Mouse (Mus musculus) intestine, embryonic 16.5 days (tissue): Measurements from ENCODE around the gene Vamp9. TPM values are rescaled to one million over a fixed set of nuclear protein-coding genes. Genes with fewer than 3 reads are reported as not detected.

Experiments used
- ATAC-seq: fragments of 200-750 bp; cut with Nextera tagmentation; 2 replicates; pipeline ENCODE4 v1.8.0; 2017; ENCODE audit warnings: moderate TSS enrichment, moderate library complexity
- H3K27ac ChIP-seq: fragments of 300-500 bp; sonication (generic); 2 replicates; pipeline ENCODE4 v1.5.1; 2014; ENCODE audit warnings: mild to moderate bottlenecking, low read length
- H3K27me3 ChIP-seq: fragments of 300-500 bp; sonication (generic); replicated peaks from 2 replicates; pipeline ENCODE4 v1.6.1; 2014; ENCODE audit warnings: low read length, control low read depth, mixed read lengths; ENCODE audit not compliant: control insufficient read depth, insufficient read depth
- H3K36me3 ChIP-seq: fragments of 300-500 bp; sonication (generic); 2 replicates; pipeline ENCODE4 v1.6.1; 2014; ENCODE audit warnings: low read length, control low read depth; ENCODE audit not compliant: control insufficient read depth, insufficient read depth
- H3K4me1 ChIP-seq: fragments of 300-500 bp; sonication (generic); 2 replicates; pipeline ENCODE4 v1.6.1; 2014; ENCODE audit warnings: low read length, control low read depth, mixed read lengths; ENCODE audit not compliant: control insufficient read depth, insufficient read depth
- H3K4me2 ChIP-seq: fragments of 300-500 bp; sonication (generic); 2 replicates; pipeline ENCODE4 v1.6.1; 2014; ENCODE audit warnings: low read depth, low read length, control low read depth
- H3K4me3 ChIP-seq: fragments of 300-500 bp; sonication (generic); 2 replicates; pipeline ENCODE4 v1.5.1; 2014; ENCODE audit warnings: mild to moderate bottlenecking, low read length
- H3K9ac ChIP-seq: fragments of 300-500 bp; sonication (generic); 2 replicates; pipeline ENCODE4 v1.6.1; 2014; ENCODE audit warnings: low read depth, low read length
- H3K9me3 ChIP-seq: fragments of 300-500 bp; sonication (generic); 2 replicates; pipeline ENCODE4 v1.6.1; 2016; ENCODE audit warnings: low read length, control low read depth; ENCODE audit not compliant: control insufficient read depth
- WGBS: fragments of 180-500 bp; shearing (Covaris S2); extraction: QIAGEN DNeasy Blood & Tissue Kit; methylation state at CpG from one replicate; pipeline ENCODE4 v1.1.7; 2014; 5-methylcytosine and 5-hydroxymethylcytosine counted together
- polyA plus RNA-seq: library from polyadenylated mRNA; unstranded; fragments of >200 nt; fragmentation: Nextera tagmentation; extraction: Ambion mirVana; gene quantifications from 2 replicates; pipeline ENCODE4 v1.2.1, GENCODE M21; 2015

The Vamp9 gene
- polyA plus RNA-seq, 1 experiment from 2014 or later: 0.28 TPM

DNA sequence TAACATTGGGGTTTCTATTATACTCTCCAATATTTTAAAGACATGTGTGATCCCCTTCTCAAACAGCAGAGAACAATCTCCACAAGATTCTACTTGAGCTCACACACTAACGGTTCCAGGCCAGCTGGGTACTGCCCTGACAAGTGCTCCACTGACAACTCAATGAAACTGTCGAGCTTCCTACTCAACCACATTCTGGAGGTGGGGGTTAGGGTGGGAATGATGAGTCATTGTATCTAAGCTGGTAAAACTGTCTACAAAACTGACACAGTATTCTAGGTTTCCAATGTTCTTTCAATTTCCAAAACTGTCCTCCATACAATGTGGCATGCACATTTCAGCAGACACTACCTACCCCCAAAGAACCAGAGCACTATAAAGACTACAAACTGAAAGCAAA, 67.9 kb downstream of the Vamp9 start:
- H3K4me2 ChIP-seq: 0 out of 2 replicates have a peak overlapping the region, but pooled peaks have one; percentile 16
- no peak overlapping the region for H3K27ac ChIP-seq
- H3K27me3 ChIP-seq: no peaks in the 10 kb centered on the region
- H3K9me3 ChIP-seq: no peaks in the 10 kb centered on the region
- H3K4me3 ChIP-seq: no peak overlapping the region
- no peak overlapping the region for H3K9ac ChIP-seq
- ATAC-seq: no peak
- WGBS: 4% methylated on average over 2 of the region's 2 CpGs
- H3K4me1 ChIP-seq: peaks cover 26% of the 10 kb centered on the region
- no peaks in the 10 kb centered on the region for H3K36me3 ChIP-seq

DNA sequence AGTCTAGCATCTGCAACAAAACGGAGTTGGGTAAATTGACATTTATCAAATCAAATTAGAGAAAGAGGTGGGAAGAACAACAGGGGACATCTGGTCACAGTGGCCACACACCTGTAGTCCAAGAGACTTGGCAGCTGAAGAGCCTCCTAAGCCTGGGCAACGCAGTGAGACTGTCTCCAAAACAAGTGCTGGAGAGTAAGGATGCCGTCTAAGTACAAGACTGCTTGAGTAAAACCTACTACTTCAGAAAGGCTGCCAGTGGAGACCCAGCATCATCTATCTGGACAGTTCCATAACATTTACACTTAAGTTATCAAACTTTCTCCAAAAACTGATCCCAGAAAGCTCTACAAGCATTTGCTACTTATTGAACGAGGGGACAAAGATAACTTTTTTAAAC, 69.0 kb downstream of the Vamp9 start:
- Histone ChIP-seq H3K9ac (no peak overlapping the region), H3K9me3 (no peaks in the 10 kb centered on the region), H3K4me1 (peaks cover 26% of the 10 kb centered on the region), H3K4me3 (peak overlapping the region; percentile 3; the same call in 1 of the 2 replicates), H3K27me3 (no peaks in the 10 kb centered on the region), H3K36me3 (no peaks in the 10 kb centered on the region), H3K4me2 (peak overlapping the region; percentile 15; the same call in 1 of the 2 replicates), H3K27ac (no peak overlapping the region)
- no peak for ATAC-seq
- 37% methylated on average over 4 of the region's 4 CpGs for WGBS

DNA sequence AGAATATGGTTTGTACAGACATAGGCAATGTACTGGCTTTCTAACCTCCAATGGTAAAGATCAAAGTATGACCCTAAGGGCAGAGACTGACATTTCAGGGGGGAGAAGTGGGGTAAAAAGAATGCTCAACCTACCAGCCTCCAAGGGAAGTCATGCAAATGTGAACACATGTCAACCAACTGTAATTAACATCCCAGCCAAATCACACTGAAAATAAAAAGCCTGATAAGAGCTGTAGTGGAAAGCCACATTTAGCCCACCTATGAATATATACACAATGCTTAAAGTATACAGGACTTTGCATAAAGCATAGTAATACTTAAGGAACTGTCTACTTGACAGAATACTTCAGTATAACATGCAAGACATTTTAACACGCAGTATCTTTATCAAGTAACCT, 69.7 kb downstream of the Vamp9 start:
- WGBS: 53% methylated on average over 1 of the region's 1 CpGs
- no peaks in the 10 kb centered on the region for H3K27me3 ChIP-seq
- peak overlapping the region; percentile 29; the same call in 1 of the 2 replicates for H3K4me3 ChIP-seq
- no peak for ATAC-seq
- peaks cover 26% of the 10 kb centered on the region for H3K4me1 ChIP-seq
- no peaks in the 10 kb centered on the region for H3K36me3 ChIP-seq
- H3K27ac ChIP-seq: no peak overlapping the region
- H3K4me2 ChIP-seq: peak overlapping the region; percentile 52
- H3K9ac ChIP-seq: no peak overlapping the region
- H3K9me3 ChIP-seq: no peaks in the 10 kb centered on the region

GRCm38 (mm10) chr5:99976334-99976955, 70.4 kb downstream of the Vamp9 start:
- Histone ChIP-seq H3K4me1 (peaks cover 26% of the 10 kb centered on the region), H3K27ac (no peak overlapping the region), H3K36me3 (no peaks in the 10 kb centered on the region), H3K27me3 (no peaks in the 10 kb centered on the region), H3K4me3 (peak overlapping the region; percentile 73), H3K9me3 (no peaks in the 10 kb centered on the region), H3K9ac (peak overlapping the region; percentile 99), H3K4me2 (peak overlapping the region; percentile 80)
- ATAC-seq: no peak
- 7% methylated on average over 8 of the region's 8 CpGs for WGBS

DNA sequence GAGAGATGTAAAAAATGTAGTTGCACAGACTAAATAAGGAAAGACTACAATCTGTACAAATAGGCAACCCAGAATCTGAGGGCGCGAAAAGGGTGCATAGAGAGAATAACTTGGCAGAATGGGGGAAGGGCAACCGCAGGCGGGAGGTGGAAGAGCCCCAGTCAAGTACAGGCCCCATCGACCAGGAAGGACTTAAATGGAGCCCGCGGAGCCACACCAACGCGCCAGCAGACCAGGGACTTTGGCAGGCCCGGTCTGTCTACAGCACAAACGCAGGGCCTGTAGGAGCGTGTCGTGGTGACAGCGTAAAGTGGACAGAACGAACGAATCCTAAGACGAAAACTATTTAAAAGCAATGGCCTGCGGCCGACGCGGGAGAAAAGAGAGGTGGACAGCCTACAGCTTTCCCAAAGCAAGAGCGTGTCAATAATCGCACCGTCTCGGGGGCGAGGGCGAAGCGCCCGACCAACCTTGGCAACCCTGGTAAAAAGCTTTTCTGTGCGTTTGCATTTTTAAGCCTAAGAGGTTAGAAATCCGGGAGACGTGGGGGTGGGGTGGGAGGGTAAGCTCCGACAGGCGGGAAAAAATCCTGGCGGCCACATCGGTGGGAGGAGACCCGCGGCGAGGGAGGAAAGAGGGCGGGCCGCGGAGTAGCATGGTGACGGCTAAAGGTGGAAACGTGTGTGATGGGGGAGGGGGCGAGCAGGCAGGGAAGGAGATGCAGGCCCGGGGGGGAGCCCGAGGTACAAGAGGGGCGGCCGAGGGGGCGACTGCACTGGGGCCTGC, 71.7 kb downstream of the Vamp9 start:
- H3K36me3 ChIP-seq: no peaks in the 10 kb centered on the region
- H3K27ac ChIP-seq: peak overlapping the region; percentile 99
- H3K4me1 ChIP-seq: peaks cover 26% of the 10 kb centered on the region
- H3K4me3 ChIP-seq: peak overlapping the region; percentile 73
- H3K4me2 ChIP-seq: peak overlapping the region; percentile 75
- under 1% methylated on average over 49 of the region's 50 CpGs for WGBS
- peak overlapping the region; percentile 99 for H3K9ac ChIP-seq
- no peaks in the 10 kb centered on the region for H3K9me3 ChIP-seq
- H3K27me3 ChIP-seq: no peaks in the 10 kb centered on the region
- peak; percentile 63 for ATAC-seq

- peak within 1 kb of the TSS; percentile 99 for H3K27ac ChIP-seq
- WGBS: under 1% methylated on average over 95 of the region's 97 CpGs
Measured at GRCm38 (mm10) chr5:99978699-99979442, 72.8 kb downstream of the Vamp9 start, which contains the start of the genes Hnrnpd and 4930524J08Rik. Gene Hnrnpd (minus strand): TSS chr5:99978938. Gene 4930524J08Rik (plus strand): TSS chr5:99979061.

GRCm38 (mm10) chr5:99983452-99984061, 77.5 kb downstream of the Vamp9 start:
- Histone ChIP-seq H3K27ac (no peak overlapping the region), H3K9me3 (no peaks in the 10 kb centered on the region), H3K27me3 (no peaks in the 10 kb centered on the region), H3K4me1 (peaks cover 3% of the 10 kb centered on the region; the same call in 1 of the 2 replicates), H3K4me3 (no peak overlapping the region), H3K9ac (no peak overlapping the region), H3K4me2 (no peak overlapping the region), H3K36me3 (no peaks in the 10 kb centered on the region)
- WGBS: 88% methylated on average over 9 of the region's 9 CpGs
- no peak for ATAC-seq

More at GRCm38 (mm10) chr5:99978699-99979442, 72.8 kb downstream of the Vamp9 start, which contains the start of the genes Hnrnpd and 4930524J08Rik:
- Histone ChIP-seq H3K4me1 (peaks cover 20% of the 10 kb centered on the region), H3K4me2 (peak within 1 kb of the TSS; percentile 75), H3K9ac (peak within 1 kb of the TSS; percentile 99), H3K36me3 (no peaks in the 10 kb centered on the region), H3K9me3 (no peaks in the 10 kb centered on the region), H3K27me3 (no peaks in the 10 kb centered on the region), H3K4me3 (peak within 1 kb of the TSS; percentile 73)
- peak; percentile 97 for ATAC-seq

DNA sequence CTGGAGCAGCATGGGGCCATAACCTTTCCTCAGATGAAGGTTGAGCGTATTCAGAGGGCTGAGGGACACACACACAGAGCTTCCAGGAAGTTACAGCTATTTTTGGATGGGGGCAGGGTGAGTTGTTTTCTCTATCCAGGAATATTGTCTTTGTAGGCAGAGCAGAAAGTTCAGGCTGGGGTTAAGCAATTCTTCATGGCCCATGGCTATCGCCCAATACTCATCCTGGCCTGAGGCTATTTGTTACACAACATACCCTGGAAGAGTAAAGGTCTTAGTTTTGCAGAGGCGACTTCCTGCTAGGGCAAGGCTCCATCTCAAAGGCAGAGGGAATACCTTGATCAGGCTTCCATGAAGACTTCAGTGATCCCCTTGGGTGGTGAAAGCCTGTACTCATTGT, 88.1 kb downstream of the Vamp9 start:
- no peak overlapping the region for H3K9ac ChIP-seq
- no peak overlapping the region for H3K4me2 ChIP-seq
- no peaks in the 10 kb centered on the region for H3K27me3 ChIP-seq
- WGBS: 62% methylated on average over 3 of the region's 3 CpGs
- H3K4me3 ChIP-seq: no peak overlapping the region
- peak; percentile 91 for ATAC-seq
- 0 out of 2 replicates have a peak, but pooled peaks cover 2% of the 10 kb centered on the region for H3K4me1 ChIP-seq
- peak overlapping the region; percentile 31; the same call in 1 of the 2 replicates for H3K27ac ChIP-seq
- peaks cover 2% of the 10 kb centered on the region; the same call in 1 of the 2 replicates for H3K9me3 ChIP-seq
- no peaks in the 10 kb centered on the region for H3K36me3 ChIP-seq
